Mouse (Mus musculus) erythroblast, embryonic 14.5 days (primary cell): ENCODE measurements around the gene Rpf1. TPM values are rescaled to one million over a fixed set of nuclear protein-coding genes. Genes with fewer than 3 reads are reported as not detected.

Experiments used
- H3K27me3 ChIP-seq: 2 replicates; pipeline ENCODE4 v1.6.1; 2012; ENCODE audit warnings: inconsistent platforms; ENCODE audit not compliant: control insufficient read depth
- H3K36me3 ChIP-seq: 2 replicates; pipeline ENCODE4 v1.6.1; 2012; ENCODE audit warnings: mild to moderate bottlenecking, inconsistent platforms; ENCODE audit not compliant: control insufficient read depth
- H3K4me1 ChIP-seq: 2 replicates; pipeline ENCODE4 v1.6.1; 2012; ENCODE audit warnings: inconsistent platforms; ENCODE audit not compliant: control insufficient read depth
- H3K4me3 ChIP-seq: replicated peaks from 2 replicates; pipeline ENCODE3; 2012; ENCODE audit warnings: moderate library complexity, mild to moderate bottlenecking, inconsistent platforms
- H3K9me3 ChIP-seq: 2 replicates; pipeline ENCODE4 v1.6.1; 2012; ENCODE audit warnings: low read length, inconsistent platforms, mixed read lengths; ENCODE audit not compliant: control insufficient read depth
- GATA1 ChIP-seq: IDR thresholded peaks from 2 replicates; pipeline ENCODE4 v1.6.1; 2012; ENCODE audit warnings: low read length, inconsistent platforms, mixed read lengths
- TAL1 ChIP-seq: IDR thresholded peaks from 3 replicates; pipeline ENCODE4 v1.6.1; 2012; ENCODE audit warnings: low read length, inconsistent platforms, mixed read lengths
- polyA plus RNA-seq: library from polyadenylated mRNA; stranded (reverse); fragments of >175 nt; gene quantifications from 2 replicates; pipeline ENCODE4 v1.2.3, GENCODE M21; 2012

The Rpf1 gene
- polyA plus RNA-seq, 1 experiment = 2.5 TPM

DNA sequence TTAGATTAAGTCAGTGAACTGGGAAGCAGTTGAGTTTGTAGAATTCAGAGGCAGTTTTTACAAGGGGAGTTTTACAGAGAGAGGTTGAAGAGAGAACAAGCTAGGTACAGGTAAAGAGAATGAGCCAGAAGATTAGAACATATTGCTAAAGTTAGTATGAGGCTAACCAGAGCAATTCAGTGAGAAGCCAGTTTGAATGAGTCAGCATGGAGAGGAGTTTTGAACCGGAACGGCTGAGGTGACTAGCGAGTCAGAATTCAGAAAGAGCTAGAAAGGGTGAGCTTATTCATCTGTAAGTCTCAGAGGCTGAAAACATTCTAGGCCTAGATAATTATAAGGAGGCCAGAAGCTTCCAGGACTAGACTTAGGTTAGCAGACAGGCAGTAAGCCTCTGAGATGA lies 46.8 kb downstream of the Rpf1 start:
- no peak for TF ChIP-seq TAL1
- no peak for TF ChIP-seq GATA1
- no peak overlapping the region for H3K4me3 ChIP-seq
- H3K27me3 ChIP-seq = no peaks in the 10 kb centered on the region
- H3K4me1 ChIP-seq = no peaks in the 10 kb centered on the region
- H3K9me3 ChIP-seq = no peaks in the 10 kb centered on the region
- no peaks in the 10 kb centered on the region for H3K36me3 ChIP-seq

DNA sequence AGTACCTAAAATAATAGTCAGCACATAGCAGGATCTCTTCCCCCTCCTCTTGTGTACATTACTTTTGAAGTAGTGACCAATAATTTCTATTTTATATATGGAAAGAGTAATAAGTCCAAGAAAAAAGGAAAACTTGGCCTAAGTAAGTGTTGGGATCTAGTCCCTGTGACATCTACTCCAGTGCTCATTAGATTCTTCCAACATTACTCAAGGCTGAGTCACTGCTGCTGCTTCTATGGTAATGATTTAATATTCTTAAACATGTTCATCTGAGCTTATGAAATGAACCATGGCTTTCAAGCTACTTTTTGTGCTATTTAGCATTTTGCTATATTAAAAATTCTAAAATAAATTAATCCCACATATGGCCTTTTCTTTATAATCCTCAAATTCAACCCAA lies 47.5 kb downstream of the Rpf1 start:
- no peaks in the 10 kb centered on the region for H3K36me3 ChIP-seq
- no peak overlapping the region for H3K4me3 ChIP-seq
- H3K27me3 ChIP-seq = no peaks in the 10 kb centered on the region
- no peaks in the 10 kb centered on the region for H3K9me3 ChIP-seq
- TF ChIP-seq GATA1 (no peak), TAL1 (no peak)
- no peaks in the 10 kb centered on the region for H3K4me1 ChIP-seq

DNA sequence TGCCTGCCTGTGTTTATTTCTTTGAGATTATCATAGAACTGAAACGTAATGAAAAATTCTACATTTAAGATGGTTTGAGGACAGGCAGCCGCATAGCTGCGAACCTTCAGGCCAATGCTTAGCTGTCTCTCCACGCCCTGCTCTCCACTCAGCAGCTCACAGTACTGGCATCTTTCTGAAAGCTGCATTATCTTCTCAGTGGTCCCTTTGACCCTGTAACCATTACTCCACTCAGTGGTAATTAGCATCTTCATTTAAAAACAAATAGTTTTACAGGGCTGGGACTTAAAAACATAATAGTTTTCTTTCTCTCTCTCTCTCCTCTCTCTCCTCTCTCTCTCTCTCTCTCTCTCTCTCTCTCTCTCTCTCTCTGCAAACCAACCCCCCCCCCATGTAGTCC lies 48.6 kb downstream of the Rpf1 start:
- H3K36me3 ChIP-seq = no peaks in the 10 kb centered on the region
- TF ChIP-seq TAL1 (no peak), GATA1 (no peak)
- H3K4me3 ChIP-seq = no peak overlapping the region
- H3K4me1 ChIP-seq = no peaks in the 10 kb centered on the region
- H3K27me3 ChIP-seq = no peaks in the 10 kb centered on the region
- no peaks in the 10 kb centered on the region for H3K9me3 ChIP-seq

GRCm38 (mm10) chr3:146469226-146469625 lies 52.0 kb downstream of the Rpf1 start:
- no peaks in the 10 kb centered on the region for H3K27me3 ChIP-seq
- H3K9me3 ChIP-seq = no peaks in the 10 kb centered on the region
- no peaks in the 10 kb centered on the region for H3K4me1 ChIP-seq
- no peak overlapping the region for H3K4me3 ChIP-seq
- no peaks in the 10 kb centered on the region; the same call in 1 of the 2 replicates for H3K36me3 ChIP-seq
- TF ChIP-seq TAL1 (no peak), GATA1 (no peak)

GRCm38 (mm10) chr3:146462939-146463338 lies 58.3 kb downstream of the Rpf1 start:
- H3K9me3 ChIP-seq = no peaks in the 10 kb centered on the region
- H3K36me3 ChIP-seq = peaks cover 1% of the 10 kb centered on the region
- no peaks in the 10 kb centered on the region for H3K4me1 ChIP-seq
- H3K27me3 ChIP-seq = no peaks in the 10 kb centered on the region
- TF ChIP-seq GATA1 (no peak), TAL1 (no peak)
- H3K4me3 ChIP-seq = no peak overlapping the region

Other genes with a start within 250 kb of the Rpf1 start
- 5.3 and 7.2 TPM in 2 replicates for gene Ssx2ip, start 116.8 kb downstream of the Rpf1 start, polyA plus RNA-seq
- 0.36 and 0.53 TPM in 2 replicates for gene Ctbs, start 71.6 kb downstream of the Rpf1 start, polyA plus RNA-seq
- gene Spata1, start 21.7 kb downstream of the Rpf1 start, polyA plus RNA-seq = 0.03 TPM in 1 of 2 replicates, not detected in the other
- gene Gng5, start 21.6 kb downstream of the Rpf1 start, polyA plus RNA-seq = 20.4 and 22.7 TPM in 2 replicates
- gene Uox, start 49.0 kb upstream of the Rpf1 start, polyA plus RNA-seq = 0.02 TPM in 1 of 2 replicates, not detected in the other
- gene Dnase2b, start 94.2 kb upstream of the Rpf1 start, polyA plus RNA-seq = not detected in 2 replicates
- not detected in 2 replicates for gene 4930503B20Rik, start 129.9 kb upstream of the Rpf1 start, polyA plus RNA-seq
- not detected in 2 replicates for gene Samd13, start 164.2 kb upstream of the Rpf1 start, polyA plus RNA-seq